Mouse (Mus musculus) intestine, embryonic 16.5 days (tissue): ENCODE measurements at regions not wholly inside any gene's neighbourhood (a gene's known extent, or its start where the extent isn't known, plus 50 kb on each side); places are given as distances from the start of the nearest gene placed in this dataset.
A peak's percentile ranks its signal among the peaks of the same experiment; 100 is the strongest.

ENCODE experiments used
- ATAC-seq: fragments of 200-750 bp; cut with Nextera tagmentation; 2 replicates; pipeline ENCODE4 v1.8.0; 2017; ENCODE audit warnings: moderate TSS enrichment, moderate library complexity
- H3K27ac ChIP-seq: fragments of 300-500 bp; sonication (generic); 2 replicates; pipeline ENCODE4 v1.5.1; 2014; ENCODE audit warnings: mild to moderate bottlenecking, low read length
- H3K27me3 ChIP-seq: fragments of 300-500 bp; sonication (generic); replicated peaks from 2 replicates; pipeline ENCODE4 v1.6.1; 2014; ENCODE audit warnings: low read length, control low read depth, mixed read lengths; ENCODE audit not compliant: control insufficient read depth, insufficient read depth
- H3K36me3 ChIP-seq: fragments of 300-500 bp; sonication (generic); 2 replicates; pipeline ENCODE4 v1.6.1; 2014; ENCODE audit warnings: low read length, control low read depth; ENCODE audit not compliant: control insufficient read depth, insufficient read depth
- H3K4me1 ChIP-seq: fragments of 300-500 bp; sonication (generic); 2 replicates; pipeline ENCODE4 v1.6.1; 2014; ENCODE audit warnings: low read length, control low read depth, mixed read lengths; ENCODE audit not compliant: control insufficient read depth, insufficient read depth
- H3K4me2 ChIP-seq: fragments of 300-500 bp; sonication (generic); 2 replicates; pipeline ENCODE4 v1.6.1; 2014; ENCODE audit warnings: low read depth, low read length, control low read depth
- H3K4me3 ChIP-seq: fragments of 300-500 bp; sonication (generic); 2 replicates; pipeline ENCODE4 v1.5.1; 2014; ENCODE audit warnings: mild to moderate bottlenecking, low read length
- H3K9ac ChIP-seq: fragments of 300-500 bp; sonication (generic); 2 replicates; pipeline ENCODE4 v1.6.1; 2014; ENCODE audit warnings: low read depth, low read length
- H3K9me3 ChIP-seq: fragments of 300-500 bp; sonication (generic); 2 replicates; pipeline ENCODE4 v1.6.1; 2016; ENCODE audit warnings: low read length, control low read depth; ENCODE audit not compliant: control insufficient read depth
- whole genome bisulfite sequencing: fragments of 180-500 bp; shearing (Covaris S2); extraction: QIAGEN DNeasy Blood & Tissue Kit; methylation state at CpG from one replicate; pipeline ENCODE4 v1.1.7; 2014; 5-methylcytosine and 5-hydroxymethylcytosine counted together

GRCm38 (mm10) chr19:14742361-14742760 is 144.5 kb upstream of the Tle4 start:
- Histone ChIP-seq H3K9ac (no peak overlapping the region), H3K9me3 (no peaks in the 10 kb centered on the region), H3K27me3 (no peaks in the 10 kb centered on the region), H3K4me2 (no peak overlapping the region), H3K4me3 (no peak overlapping the region), H3K4me1 (no peaks in the 10 kb centered on the region), H3K36me3 (no peaks in the 10 kb centered on the region), H3K27ac (no peak overlapping the region)
- 88% methylated on average over 3 of the region's 3 CpGs for WGBS
- no peak for ATAC-seq

- Histone ChIP-seq H3K36me3 (no peaks in the 10 kb centered on the region), H3K9me3 (no peaks in the 10 kb centered on the region), H3K27me3 (no peaks in the 10 kb centered on the region), H3K27ac (no peak overlapping the region), H3K4me1 (no peaks in the 10 kb centered on the region), H3K4me2 (no peak overlapping the region), H3K9ac (no peak overlapping the region), H3K4me3 (no peak overlapping the region)
- 63% methylated on average over 1 of the region's 1 CpGs for WGBS
- ATAC-seq: peak; percentile 78
These were observed 143.1 kb upstream of the Tle4 start for GRCm38 (mm10) chr19:14740936-14741335.

- H3K4me3 ChIP-seq: no peak overlapping the region
- H3K4me2 ChIP-seq: no peak overlapping the region
- H3K9me3 ChIP-seq: no peaks in the 10 kb centered on the region
- no peaks in the 10 kb centered on the region for H3K27me3 ChIP-seq
- peak; percentile 100 for ATAC-seq
- no peaks in the 10 kb centered on the region for H3K36me3 ChIP-seq
- H3K4me1 ChIP-seq: no peaks in the 10 kb centered on the region
- 65% methylated on average over 1 of the region's 1 CpGs for WGBS
- H3K27ac ChIP-seq: peak overlapping the region; percentile 45
- no peak overlapping the region for H3K9ac ChIP-seq
These were observed 142.3 kb upstream of the Tle4 start for GRCm38 (mm10) chr19:14740139-14740538.

- H3K27ac ChIP-seq: no peak overlapping the region
- no peak overlapping the region for H3K9ac ChIP-seq
- no peak overlapping the region for H3K4me3 ChIP-seq
- no peaks in the 10 kb centered on the region for H3K4me1 ChIP-seq
- no peaks in the 10 kb centered on the region for H3K9me3 ChIP-seq
- H3K36me3 ChIP-seq: no peaks in the 10 kb centered on the region
- no peak overlapping the region for H3K4me2 ChIP-seq
- 88% methylated on average over 1 of the region's 1 CpGs for WGBS
- no peak for ATAC-seq
- no peaks in the 10 kb centered on the region for H3K27me3 ChIP-seq
These were observed 138.7 kb upstream of the Tle4 start for GRCm38 (mm10) chr19:14736514-14736913.

GRCm38 (mm10) chr19:14725329-14725728 is 127.5 kb upstream of the Tle4 start:
- H3K36me3 ChIP-seq: no peaks in the 10 kb centered on the region
- WGBS: 40% methylated on average over 3 of the region's 3 CpGs
- no peak overlapping the region for H3K4me3 ChIP-seq
- H3K9me3 ChIP-seq: no peaks in the 10 kb centered on the region
- no peak overlapping the region for H3K4me2 ChIP-seq
- no peaks in the 10 kb centered on the region for H3K4me1 ChIP-seq
- H3K9ac ChIP-seq: no peak overlapping the region
- H3K27me3 ChIP-seq: no peaks in the 10 kb centered on the region
- no peak for ATAC-seq
- H3K27ac ChIP-seq: no peak overlapping the region

GRCm38 (mm10) chr19:14724637-14725036 is 126.8 kb upstream of the Tle4 start:
- no peaks in the 10 kb centered on the region for H3K27me3 ChIP-seq
- WGBS: 42% methylated on average over 4 of the region's 4 CpGs
- H3K4me1 ChIP-seq: no peaks in the 10 kb centered on the region
- ATAC-seq: no peak
- no peak overlapping the region for H3K9ac ChIP-seq
- no peaks in the 10 kb centered on the region for H3K9me3 ChIP-seq
- H3K4me3 ChIP-seq: no peak overlapping the region
- H3K4me2 ChIP-seq: no peak overlapping the region
- no peaks in the 10 kb centered on the region for H3K36me3 ChIP-seq
- no peak overlapping the region for H3K27ac ChIP-seq

GRCm38 (mm10) chr19:14705791-14706190 is 107.9 kb upstream of the Tle4 start:
- no peak overlapping the region for H3K9ac ChIP-seq
- H3K9me3 ChIP-seq: no peaks in the 10 kb centered on the region
- no peak overlapping the region for H3K4me2 ChIP-seq
- H3K27ac ChIP-seq: no peak overlapping the region
- no peaks in the 10 kb centered on the region for H3K4me1 ChIP-seq
- ATAC-seq: no peak
- H3K27me3 ChIP-seq: no peaks in the 10 kb centered on the region
- 97% methylated on average over 2 of the region's 2 CpGs for WGBS
- no peak overlapping the region for H3K4me3 ChIP-seq
- no peaks in the 10 kb centered on the region for H3K36me3 ChIP-seq

- H3K36me3 ChIP-seq: no peaks in the 10 kb centered on the region
- H3K27ac ChIP-seq: no peak overlapping the region
- ATAC-seq: no peak
- 89% methylated on average over 4 of the region's 4 CpGs for WGBS
- H3K9ac ChIP-seq: no peak overlapping the region
- H3K4me3 ChIP-seq: no peak overlapping the region
- H3K9me3 ChIP-seq: no peaks in the 10 kb centered on the region
- no peak overlapping the region for H3K4me2 ChIP-seq
- H3K4me1 ChIP-seq: no peaks in the 10 kb centered on the region
- no peaks in the 10 kb centered on the region for H3K27me3 ChIP-seq
These were observed 103.3 kb upstream of the Tle4 start for GRCm38 (mm10) chr19:14701116-14701515.

DNA sequence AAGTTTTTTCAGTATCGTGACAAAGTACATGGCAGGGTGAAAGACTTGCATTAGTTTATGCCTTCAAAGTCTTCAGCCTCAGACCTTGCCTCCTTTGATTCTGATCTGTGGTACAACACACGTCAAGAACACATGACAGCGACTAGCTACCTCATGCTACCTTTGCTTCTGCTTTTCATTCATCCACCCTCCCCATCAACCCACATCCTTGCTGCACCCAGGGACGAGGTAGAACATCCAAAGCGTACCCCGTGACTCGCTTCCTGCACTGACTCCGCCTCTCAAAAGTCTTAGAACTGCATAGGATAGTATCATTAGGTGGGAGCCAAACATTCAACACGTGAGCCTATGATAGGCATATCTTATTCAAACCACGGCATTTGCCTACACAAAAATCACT is 97.5 kb upstream of the Tle4 start:
- H3K4me2 ChIP-seq: no peak overlapping the region

GRCm38 (mm10) chr19:14692183-14692582 is 94.3 kb upstream of the Tle4 start:
- H3K4me3 ChIP-seq: no peak overlapping the region
- ATAC-seq: no peak
- H3K9ac ChIP-seq: no peak overlapping the region
- no peaks in the 10 kb centered on the region for H3K27me3 ChIP-seq
- H3K36me3 ChIP-seq: no peaks in the 10 kb centered on the region
- H3K4me2 ChIP-seq: no peak overlapping the region
- H3K27ac ChIP-seq: no peak overlapping the region
- no peaks in the 10 kb centered on the region for H3K4me1 ChIP-seq
- no peaks in the 10 kb centered on the region for H3K9me3 ChIP-seq

More for the DNA sequence above, 97.5 kb upstream of the Tle4 start:
- Histone ChIP-seq H3K27me3 (no peaks in the 10 kb centered on the region), H3K9me3 (no peaks in the 10 kb centered on the region), H3K4me3 (no peak overlapping the region), H3K27ac (no peak overlapping the region), H3K4me1 (no peaks in the 10 kb centered on the region), H3K9ac (no peak overlapping the region), H3K36me3 (no peaks in the 10 kb centered on the region)
- no peak for ATAC-seq
- WGBS: 91% methylated on average over 10 of the region's 10 CpGs
